Mouse (Mus musculus) neural tube, embryonic 14.5 days (tissue): ENCODE measurements around the gene Nploc4. TPM values are rescaled to one million over a fixed set of nuclear protein-coding genes. Genes with fewer than 3 reads are reported as not detected.
"Not testable (repeated sequence)": the region's sequence is repeated elsewhere in the genome, so short reads cannot be mapped to it uniquely, and the experiment has no call there.

Source experiments
- ATAC-seq: fragments of 200-750 bp; cut with Nextera tagmentation; 2 replicates; pipeline ENCODE4 v1.8.0; 2017; ENCODE audit warnings: low read depth, mild to moderate bottlenecking, moderate TSS enrichment, moderate library complexity
- H3K27ac ChIP-seq: fragments of 300-500 bp; sonication (generic); 2 replicates; pipeline ENCODE4 v1.5.1; 2014; ENCODE audit warnings: low read depth, mild to moderate bottlenecking, control low read depth, low read length, moderate library complexity, mixed read lengths
- H3K27me3 ChIP-seq: fragments of 300-500 bp; sonication (generic); 2 replicates; pipeline ENCODE4 v1.6.1; 2014; ENCODE audit warnings: low read length; ENCODE audit not compliant: control insufficient read depth, insufficient read depth
- H3K36me3 ChIP-seq: fragments of 300-500 bp; sonication (generic); 2 replicates; pipeline ENCODE4 v1.6.1; 2014; ENCODE audit warnings: low read length, mixed read lengths; ENCODE audit not compliant: control insufficient read depth, insufficient read depth
- H3K4me1 ChIP-seq: fragments of 300-500 bp; sonication (generic); 2 replicates; pipeline ENCODE4 v1.6.1; 2014; ENCODE audit warnings: low read length; ENCODE audit not compliant: control insufficient read depth, insufficient read depth
- H3K4me2 ChIP-seq: fragments of 300-500 bp; sonication (generic); 2 replicates; pipeline ENCODE4 v1.6.1; 2014; ENCODE audit warnings: mild to moderate bottlenecking, low read depth, low read length, control low read depth
- H3K4me3 ChIP-seq: fragments of 300-500 bp; sonication (generic); 2 replicates; pipeline ENCODE4 v1.5.1; 2014; ENCODE audit warnings: low read depth, low read length, control low read depth, mixed read lengths
- H3K9ac ChIP-seq: fragments of 300-500 bp; sonication (generic); replicated peaks from 2 replicates; pipeline ENCODE4 v1.6.1; 2014; ENCODE audit warnings: low read depth, mild to moderate bottlenecking, control low read depth, low read length, mixed read lengths
- H3K9me3 ChIP-seq: fragments of 300-500 bp; sonication (generic); 2 replicates; pipeline ENCODE4 v1.6.1; 2016; ENCODE audit warnings: low read length; ENCODE audit not compliant: control insufficient read depth
- WGBS: fragments of 180-500 bp; shearing (Covaris S2); extraction: QIAGEN DNeasy Blood & Tissue Kit; methylation state at CpG from one replicate; pipeline ENCODE4 v1.1.7; 2014; 5-methylcytosine and 5-hydroxymethylcytosine counted together
- polyA plus RNA-seq: library from polyadenylated mRNA; unstranded; fragments of >200 nt; fragmentation: Nextera tagmentation; extraction: Ambion mirVana; gene quantifications from 2 replicates; pipeline ENCODE4 v1.2.1, GENCODE M21; 2014

The Nploc4 gene
- polyA plus RNA-seq, 1 experiment from 2014 or later = 31.1 TPM

- Histone ChIP-seq H3K9ac (no peak overlapping the region), H3K4me1 (no peaks in the 10 kb centered on the region; the same call in 1 of the 2 replicates), H3K36me3 (peaks cover 60% of the 10 kb centered on the region), H3K9me3 (no peaks in the 10 kb centered on the region), H3K4me2 (no peak overlapping the region), H3K27me3 (no peaks in the 10 kb centered on the region), H3K4me3 (no peak overlapping the region), H3K27ac (no peak overlapping the region)
- ATAC-seq = no peak
- 72% methylated on average over 13 of the region's 13 CpGs for WGBS
Observed at GRCm38 (mm10) chr11:120422651-120423568, 14.6 kb downstream of the Nploc4 start.

DNA sequence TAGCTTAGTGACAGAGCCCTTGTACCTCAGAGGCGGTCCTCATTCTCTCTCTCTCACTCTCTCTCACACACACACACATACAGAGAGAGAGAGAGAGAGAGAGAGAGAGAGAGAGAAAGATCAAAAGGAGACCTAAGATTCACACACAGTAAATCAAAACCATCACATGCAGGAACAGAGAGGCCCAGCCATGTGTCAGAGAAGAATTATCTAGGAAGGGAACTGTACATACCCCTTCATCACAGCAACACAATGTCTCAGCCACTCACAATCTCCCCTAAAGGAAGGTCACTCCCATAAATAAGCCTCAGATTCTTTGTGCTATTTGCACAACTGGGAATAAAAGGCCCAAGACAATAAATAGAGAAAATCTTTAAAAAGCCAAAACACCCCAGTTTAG, 18.9 kb downstream of the Nploc4 start:
- H3K4me1 ChIP-seq = no peaks in the 10 kb centered on the region; the same call in 1 of the 2 replicates
- no peak overlapping the region for H3K4me3 ChIP-seq
- H3K9me3 ChIP-seq = no peaks in the 10 kb centered on the region
- H3K36me3 ChIP-seq = peaks cover 40% of the 10 kb centered on the region
- no peak for ATAC-seq
- H3K9ac ChIP-seq = no peak overlapping the region
- H3K4me2 ChIP-seq = no peak overlapping the region
- H3K27ac ChIP-seq = no peak overlapping the region
- H3K27me3 ChIP-seq = no peaks in the 10 kb centered on the region
- WGBS = 95% methylated on average over 1 of the region's 1 CpGs

- Histone ChIP-seq H3K4me3 (no peak overlapping the region), H3K4me1 (no peaks in the 10 kb centered on the region), H3K27me3 (no peaks in the 10 kb centered on the region), H3K9ac (no peak overlapping the region), H3K4me2 (no peak overlapping the region), H3K9me3 (no peaks in the 10 kb centered on the region), H3K36me3 (peaks cover 47% of the 10 kb centered on the region), H3K27ac (no peak overlapping the region)
- 94% methylated on average over 7 of the region's 7 CpGs for WGBS
- ATAC-seq = no peak
Observed at GRCm38 (mm10) chr11:120417852-120418251, 19.7 kb downstream of the Nploc4 start.

DNA sequence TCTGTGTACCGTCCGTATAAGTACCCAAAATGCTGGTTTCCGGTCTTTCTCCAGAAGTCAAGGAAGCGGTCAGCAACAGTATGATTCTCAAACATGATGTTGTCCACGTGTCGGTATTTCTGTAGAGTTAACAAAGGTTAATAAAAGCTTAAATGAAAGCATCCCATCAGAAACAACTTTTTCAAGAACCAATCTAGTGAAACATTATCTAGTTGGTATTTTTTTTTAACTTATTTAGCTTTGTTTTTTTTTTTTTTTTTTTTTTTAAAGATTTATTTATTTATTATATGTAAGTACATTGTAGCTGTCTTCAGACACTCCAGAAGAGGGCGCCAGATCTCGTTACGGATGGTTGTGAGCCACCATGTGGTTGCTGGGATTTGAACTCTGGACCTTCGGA, 23.9 kb downstream of the Nploc4 start:
- H3K36me3 ChIP-seq = peaks cover 63% of the 10 kb centered on the region
- not testable (repeated sequence) for H3K27ac ChIP-seq, ATAC-seq, H3K4me3 ChIP-seq, H3K4me1 ChIP-seq, H3K9ac ChIP-seq, H3K27me3 ChIP-seq, H3K4me2 ChIP-seq, H3K9me3 ChIP-seq
- 98% methylated on average over 7 of the region's 10 CpGs for WGBS

- Histone ChIP-seq H3K36me3 (peaks cover 72% of the 10 kb centered on the region), H3K27me3 (no peaks in the 10 kb centered on the region), H3K4me2 (no peak overlapping the region), H3K4me1 (no peaks in the 10 kb centered on the region), H3K4me3 (no peak overlapping the region), H3K27ac (no peak overlapping the region), H3K9me3 (no peaks in the 10 kb centered on the region), H3K9ac (no peak overlapping the region)
- no peak for ATAC-seq
- WGBS = 87% methylated on average over 1 of the region's 1 CpGs
Observed at GRCm38 (mm10) chr11:120406445-120406844, 31.1 kb downstream of the Nploc4 start.

DNA sequence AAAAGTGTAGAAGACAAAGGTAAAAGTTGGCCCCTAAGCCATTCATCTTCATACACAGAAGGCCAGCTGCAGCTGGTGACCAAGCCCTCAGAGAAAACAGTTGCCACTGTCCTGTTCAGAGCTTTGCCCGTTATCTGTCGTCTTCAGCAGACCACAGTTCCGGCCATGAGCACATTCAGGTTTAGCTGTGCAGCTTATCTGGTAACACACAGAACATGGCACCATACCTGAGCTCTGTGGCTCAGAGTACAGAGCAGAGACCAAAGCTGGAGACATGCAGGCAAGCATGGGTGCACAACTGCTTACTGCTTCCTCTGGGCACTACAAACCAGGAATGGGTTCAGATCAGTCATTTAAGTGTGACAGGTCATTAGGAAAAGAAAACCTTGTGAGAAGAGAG, 31.6 kb downstream of the Nploc4 start:
- Histone ChIP-seq H3K4me1 (no peaks in the 10 kb centered on the region), H3K9me3 (no peaks in the 10 kb centered on the region), H3K4me3 (no peak overlapping the region), H3K36me3 (peaks cover 73% of the 10 kb centered on the region), H3K9ac (no peak overlapping the region), H3K27me3 (no peaks in the 10 kb centered on the region), H3K4me2 (no peak overlapping the region), H3K27ac (no peak overlapping the region)
- ATAC-seq = no peak
- 94% methylated on average over 3 of the region's 3 CpGs for WGBS

DNA sequence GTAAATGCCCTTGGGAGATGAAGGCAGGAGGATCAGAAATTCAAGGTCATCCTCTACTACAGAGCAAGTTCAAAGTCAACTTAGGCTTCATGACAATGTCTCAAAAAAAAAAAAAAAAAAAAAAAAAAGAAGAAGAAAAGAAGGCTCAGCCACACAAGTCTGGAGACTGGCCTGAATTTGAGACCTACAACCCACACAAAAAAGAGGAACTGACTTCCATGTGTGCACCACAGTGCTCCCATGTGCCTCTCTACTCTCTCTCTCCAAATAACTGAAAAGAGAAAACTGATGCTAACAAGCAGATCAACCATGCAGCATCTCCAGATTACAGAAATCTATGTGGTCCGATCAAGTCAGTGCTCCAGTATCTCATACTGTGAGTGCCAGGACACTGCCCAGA, 32.7 kb downstream of the Nploc4 start:
- no peak overlapping the region for H3K27ac ChIP-seq
- H3K4me1 ChIP-seq = no peaks in the 10 kb centered on the region
- no peaks in the 10 kb centered on the region for H3K27me3 ChIP-seq
- H3K36me3 ChIP-seq = peaks cover 73% of the 10 kb centered on the region
- H3K4me3 ChIP-seq = no peak overlapping the region
- H3K9me3 ChIP-seq = no peaks in the 10 kb centered on the region
- no peak for ATAC-seq
- 100% methylated on average over 1 of the region's 1 CpGs for WGBS
- no peak overlapping the region for H3K9ac ChIP-seq
- H3K4me2 ChIP-seq = no peak overlapping the region

DNA sequence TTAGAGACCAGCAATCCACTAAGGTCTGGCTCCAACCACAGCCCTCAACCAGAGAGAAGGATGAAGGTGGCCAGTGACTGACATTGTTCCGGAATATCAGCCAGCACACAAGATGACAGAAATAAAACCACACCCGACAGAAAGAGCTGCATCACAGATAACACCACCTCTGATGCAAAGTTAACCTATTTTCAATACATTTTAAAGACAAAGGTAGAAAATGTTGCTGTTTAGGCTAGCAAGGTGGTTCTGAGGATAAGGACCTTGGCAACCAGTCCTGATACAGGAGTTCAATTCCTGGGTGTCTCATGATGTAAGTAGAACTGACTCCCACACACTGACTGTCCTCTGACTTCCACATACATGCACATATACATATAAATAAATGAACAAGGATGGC, 38.2 kb downstream of the Nploc4 start:
- no peak for ATAC-seq
- Histone ChIP-seq H3K4me1 (no peaks in the 10 kb centered on the region), H3K27me3 (no peaks in the 10 kb centered on the region), H3K27ac (no peak overlapping the region), H3K4me2 (no peak overlapping the region), H3K9me3 (no peaks in the 10 kb centered on the region), H3K9ac (no peak overlapping the region), H3K36me3 (peaks cover 40% of the 10 kb centered on the region), H3K4me3 (no peak overlapping the region)
- WGBS = 93% methylated on average over 2 of the region's 2 CpGs

GRCm38 (mm10) chr11:120397602-120398001, 39.9 kb downstream of the Nploc4 start:
- no peak for ATAC-seq
- no peak overlapping the region for H3K4me2 ChIP-seq
- H3K9me3 ChIP-seq = no peaks in the 10 kb centered on the region
- 79% methylated on average over 2 of the region's 2 CpGs for WGBS
- no peak overlapping the region for H3K27ac ChIP-seq
- peaks cover 34% of the 10 kb centered on the region for H3K36me3 ChIP-seq
- no peak overlapping the region for H3K4me3 ChIP-seq
- H3K4me1 ChIP-seq = no peaks in the 10 kb centered on the region
- no peak overlapping the region for H3K9ac ChIP-seq
- H3K27me3 ChIP-seq = no peaks in the 10 kb centered on the region
